Mouse (Mus musculus) right cerebral cortex, postnatal 4 days (tissue): ENCODE data around the gene Esr1.

Experiments
- DNase-seq: peaks from one replicate; pipeline ENCODE4 v3.0.0-alpha.2; 2022

The Esr1 gene

DNA sequence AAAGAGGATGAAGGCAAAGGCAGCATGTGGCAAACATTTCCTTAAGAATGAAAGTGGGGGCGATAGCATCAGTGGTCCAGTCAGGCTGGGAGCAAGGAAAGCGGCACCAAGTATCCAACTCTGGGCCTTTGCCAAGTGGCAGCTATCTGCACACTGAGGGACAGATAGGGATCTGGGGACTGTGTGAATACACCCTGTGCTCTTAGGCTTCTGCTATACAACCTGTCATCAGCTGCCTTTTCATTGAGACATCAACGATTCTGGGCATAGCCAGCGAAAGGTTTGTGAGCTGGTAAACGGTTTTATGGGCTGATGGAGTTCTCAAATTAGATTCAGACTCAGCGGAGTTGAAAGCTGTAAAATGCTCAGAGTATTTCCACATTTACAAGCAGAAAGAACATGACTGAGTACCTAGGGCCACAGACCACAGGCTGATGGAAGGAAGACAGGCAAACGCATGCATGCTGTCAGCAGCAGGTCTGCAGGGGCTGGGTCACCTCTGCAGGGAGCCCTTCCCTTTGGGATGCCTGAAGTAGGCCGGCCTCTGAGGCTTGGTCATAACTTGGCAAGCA is 397.5 kb downstream of the Esr1 start:
- no peak for DNase-seq

DNA sequence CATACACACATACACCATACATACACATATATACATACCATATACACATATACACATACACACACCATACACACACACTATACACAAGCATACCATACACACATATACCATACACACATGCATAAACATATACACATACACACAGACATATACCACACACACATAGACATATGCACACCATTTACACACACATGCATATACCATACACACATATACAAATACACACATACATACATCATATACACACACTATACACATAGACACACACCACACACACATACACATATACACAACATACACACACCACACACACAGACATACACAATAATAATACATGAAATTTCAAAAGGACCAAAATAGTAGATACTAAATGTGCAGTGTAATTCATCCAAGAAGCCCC is 400.6 kb downstream of the Esr1 start:
- no peak for DNase-seq

- DNase-seq, result no peak
These were observed 403.6 kb downstream of the Esr1 start for GRCm38 (mm10) chr10:5014976-5015375.

GRCm38 (mm10) chr10:5017148-5017547 is 405.8 kb downstream of the Esr1 start:
- no peak for DNase-seq

DNA sequence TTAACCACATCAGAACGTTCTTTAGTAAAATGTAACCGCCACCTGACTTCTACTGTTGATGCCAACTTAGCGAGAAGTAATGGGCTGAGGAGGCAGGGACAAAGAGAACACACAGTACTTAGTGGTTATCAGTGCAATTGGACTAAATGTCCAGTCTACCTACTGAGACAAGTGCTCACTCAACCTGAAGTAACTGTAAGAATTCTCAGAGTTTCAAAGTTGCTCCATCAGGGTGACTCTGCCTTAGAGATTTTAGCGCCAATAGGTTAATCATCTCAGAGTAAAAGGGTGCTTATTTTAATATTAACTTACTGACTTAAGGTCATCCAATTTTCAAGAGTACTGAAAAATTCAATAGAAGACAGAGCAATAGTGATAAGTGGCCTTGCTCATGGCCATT is 414.5 kb downstream of the Esr1 start:
- no peak for DNase-seq

DNA sequence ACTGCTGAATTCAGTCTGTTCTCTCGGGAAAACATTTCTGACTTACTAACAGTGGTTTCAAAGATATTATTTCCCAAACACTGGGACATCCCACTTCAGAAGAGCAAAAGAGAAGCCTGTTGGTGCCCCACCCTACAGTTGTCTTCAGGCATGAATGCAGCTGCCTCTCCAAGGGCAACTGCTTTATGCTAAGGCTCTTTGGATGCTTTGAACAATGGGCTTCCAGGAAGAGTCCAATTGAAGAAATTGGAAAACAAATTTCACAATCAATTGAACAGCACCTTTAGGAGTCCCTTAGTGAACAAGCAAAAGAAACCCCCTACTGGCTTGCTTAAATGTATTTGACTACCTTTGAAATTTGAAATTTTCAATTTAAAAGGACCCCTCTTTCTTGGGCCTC is 415.8 kb downstream of the Esr1 start:
- DNase-seq, result no peak

DNA sequence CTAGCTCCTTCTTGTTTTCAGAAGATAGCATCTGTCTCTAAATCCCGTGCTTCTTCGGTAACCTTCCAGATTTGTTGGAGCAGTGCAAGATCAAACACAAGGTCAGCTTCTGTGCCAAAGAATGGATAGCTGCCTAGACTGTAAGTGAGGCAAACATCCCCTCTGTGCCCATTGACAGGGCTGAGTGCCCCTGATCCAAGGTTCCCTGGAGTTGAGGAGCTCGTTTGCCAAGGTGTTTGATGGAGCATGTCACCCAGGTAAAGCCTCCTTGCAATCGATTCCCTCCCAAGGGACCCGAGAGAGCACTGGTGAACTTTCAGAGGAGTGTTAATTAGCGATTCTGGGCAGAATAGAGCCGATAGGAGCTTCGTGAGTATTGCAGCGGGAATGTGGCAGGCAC is 416.9 kb downstream of the Esr1 start:
- no peak for DNase-seq

- DNase-seq, result no peak
These were observed 417.8 kb downstream of the Esr1 start for GRCm38 (mm10) chr10:5029161-5029560.

GRCm38 (mm10) chr10:5029883-5030282 is 418.5 kb downstream of the Esr1 start:
- no peak for DNase-seq

GRCm38 (mm10) chr10:5032192-5033048 is 421.0 kb downstream of the Esr1 start:
- no peak for DNase-seq

DNA sequence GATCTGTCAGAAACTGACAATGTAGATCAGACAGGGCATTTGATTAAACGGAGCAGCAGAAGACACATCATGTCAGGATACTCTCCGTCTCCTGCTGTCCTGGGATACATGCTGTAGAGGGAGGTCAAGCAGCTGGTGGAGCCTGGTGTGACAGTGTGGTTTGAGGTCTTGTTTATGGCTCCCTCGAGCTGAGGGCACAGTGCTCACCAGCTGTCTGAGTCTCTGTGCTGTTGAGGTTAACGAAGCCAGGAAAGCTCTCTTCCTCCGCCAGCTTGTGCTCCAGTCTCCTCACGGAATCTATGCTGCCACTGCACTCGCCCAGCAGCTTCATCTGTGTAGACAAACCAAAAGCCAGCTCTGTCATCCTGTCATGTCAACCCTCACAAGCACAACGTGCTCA is 429.9 kb downstream of the Esr1 start:
- no peak for DNase-seq

DNA sequence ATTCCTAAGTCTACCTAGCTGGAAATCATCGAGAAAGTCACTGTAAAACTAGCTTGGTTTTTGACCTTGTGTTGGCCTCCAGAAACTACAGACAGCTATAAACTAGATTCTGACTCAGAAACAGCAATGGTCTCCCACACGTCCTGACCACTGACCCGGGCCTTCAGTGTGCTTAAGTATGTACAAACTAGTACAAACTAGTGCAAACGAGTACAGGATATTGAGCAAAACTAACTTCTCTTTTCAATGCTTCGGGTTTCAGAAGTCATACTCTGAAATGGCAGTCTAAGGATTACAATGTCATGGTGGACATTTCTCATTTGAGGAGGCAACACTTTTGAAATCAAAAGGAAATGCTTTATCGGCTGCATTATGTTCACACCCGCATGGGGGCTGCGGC is 433.1 kb downstream of the Esr1 start:
- no peak for DNase-seq

- DNase-seq, result no peak
These were observed 433.8 kb downstream of the Esr1 start for GRCm38 (mm10) chr10:5045213-5045612.

- no peak for DNase-seq
These were observed 434.3 kb downstream of the Esr1 start for GRCm38 (mm10) chr10:5045671-5046070.
